Mouse (Mus musculus): ENCODE results near the gene Zfp597.

GRCm38 (mm10) chr16:3852586-3852985 lies 31.8 kb downstream of the Zfp597 start:
- TF ChIP-seq CTCF (IDR thresholded peaks at IDR 0.05; ENCODE audit: control insufficient read depth, insufficient read depth, insufficient replicate concordance, low read depth, low read length) (no peak), POLR2A (IDR thresholded peaks at IDR 0.05; ENCODE audit: control insufficient read depth, low read depth, low read length) (no peak)

Measured in testis, adult 2 months (tissue).